Mouse (Mus musculus): ENCODE data around the gene Gpc3.

- TF ChIP-seq CTCF (IDR thresholded peaks at IDR 0.05; ENCODE audit: control insufficient read depth, insufficient read depth, insufficient read length) (no peak), USF1 (IDR thresholded peaks at IDR 0.05; ENCODE audit: low read depth) (no peak)
Measured at GRCm38 (mm10) chrX:52558526-52558925, 55.2 kb downstream of the Gpc3 start.

All from C2C12 (cell line).